Mouse (Mus musculus) hindbrain, embryonic 12.5 days (tissue): ENCODE measurements around the gene Ptpn6. TPM values are rescaled to one million over a fixed set of nuclear protein-coding genes. Genes with fewer than 3 reads are reported as not detected.

Experiments
- ATAC-seq: fragments of 200-750 bp; cut with Nextera tagmentation; 2 replicates; pipeline ENCODE4 v1.8.0; 2017; ENCODE audit warnings: moderate TSS enrichment; ENCODE audit not compliant: low FRiP score
- H3K27ac ChIP-seq: fragments of 300-500 bp; sonication (generic); 2 replicates; pipeline ENCODE4 v1.5.1; 2016; ENCODE audit warnings: mild to moderate bottlenecking
- H3K27me3 ChIP-seq: fragments of 300-500 bp; sonication (generic); 2 replicates; pipeline ENCODE4 v1.6.1; 2016; ENCODE audit warnings: mild to moderate bottlenecking
- H3K36me3 ChIP-seq: fragments of 300-500 bp; sonication (generic); 2 replicates; pipeline ENCODE4 v1.6.1; 2016; ENCODE audit warnings: mild to moderate bottlenecking
- H3K4me1 ChIP-seq: fragments of 300-500 bp; sonication (generic); 2 replicates; pipeline ENCODE4 v1.6.1; 2016
- H3K4me2 ChIP-seq: fragments of 300-500 bp; sonication (generic); replicated peaks from 2 replicates; pipeline ENCODE4 v1.6.1; 2016; ENCODE audit warnings: mild to moderate bottlenecking
- H3K4me3 ChIP-seq: fragments of 300-500 bp; sonication (generic); 2 replicates; pipeline ENCODE4 v1.5.1; 2016; ENCODE audit warnings: mild to moderate bottlenecking
- H3K9ac ChIP-seq: fragments of 300-500 bp; sonication (generic); 2 replicates; pipeline ENCODE4 v1.6.1; 2016; ENCODE audit warnings: mild to moderate bottlenecking, moderate library complexity
- H3K9me3 ChIP-seq: fragments of 300-500 bp; sonication (generic); replicated peaks from 2 replicates; pipeline ENCODE4 v1.6.1; 2016; ENCODE audit warnings: mild to moderate bottlenecking
- WGBS: fragments of 180-500 bp; shearing (Covaris S2); methylation state at CpG from one replicate; pipeline ENCODE4 v1.1.7; 2016; 5-methylcytosine and 5-hydroxymethylcytosine counted together
- polyA plus RNA-seq: library from polyadenylated mRNA; unstranded; fragments of >200 nt; fragmentation: Nextera tagmentation; extraction: Ambion mirVana; gene quantifications from 2 replicates; pipeline ENCODE4 v1.2.1, GENCODE M21; 2016

Gene Ptpn6
- polyA plus RNA-seq, 1 experiment from 2014 or later = 5.6 TPM

DNA sequence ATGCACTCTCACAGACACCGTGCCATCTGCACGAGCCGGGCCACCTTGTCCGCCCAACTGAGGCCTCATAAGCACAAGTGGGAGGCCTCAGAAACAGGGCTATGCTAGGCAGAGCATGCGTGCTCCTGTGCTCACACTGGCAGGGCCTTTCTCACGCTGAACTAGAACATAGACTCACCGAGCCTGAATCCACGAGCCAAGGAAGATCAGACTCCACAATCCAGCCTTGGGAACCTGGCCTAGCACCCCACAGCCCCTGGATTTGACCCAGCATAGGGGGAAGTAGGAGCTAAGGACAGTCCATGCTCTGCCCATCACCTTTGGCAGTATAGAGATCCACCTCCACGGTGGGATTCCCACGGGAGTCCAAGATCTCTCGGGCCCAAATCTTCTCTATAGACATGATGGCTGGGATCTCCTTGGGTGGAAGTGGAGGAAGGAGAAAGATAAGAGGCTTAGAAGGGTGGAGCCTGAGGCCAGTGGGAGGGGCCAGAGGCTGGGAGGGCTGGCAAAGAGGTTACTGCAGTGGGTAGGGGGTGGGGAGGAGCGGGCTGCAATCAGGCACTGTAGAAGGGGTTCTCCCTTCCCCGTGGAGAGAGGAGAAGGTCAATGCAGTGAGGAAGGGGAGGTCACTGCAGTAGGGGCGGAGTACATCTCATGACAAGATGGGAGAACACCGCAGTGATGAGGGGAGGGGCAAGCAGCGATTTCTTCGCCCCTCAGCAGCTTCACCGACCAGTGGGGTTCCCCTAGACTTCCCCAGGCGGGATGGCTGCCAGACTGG lies 29.6 kb upstream of the Ptpn6 start:
- Histone ChIP-seq H3K4me3 (peak overlapping the region; percentile 49), H3K27me3 (peaks cover 54% of the 10 kb centered on the region), H3K27ac (no peak overlapping the region), H3K4me1 (peaks cover 19% of the 10 kb centered on the region), H3K36me3 (no peaks in the 10 kb centered on the region), H3K9me3 (no peaks in the 10 kb centered on the region), H3K4me2 (peak overlapping the region; percentile 87), H3K9ac (peak overlapping the region; percentile 23; the same call in 1 of the 2 replicates)
- no peak for ATAC-seq
- 22% methylated on average over 19 of the region's 19 CpGs for WGBS

DNA sequence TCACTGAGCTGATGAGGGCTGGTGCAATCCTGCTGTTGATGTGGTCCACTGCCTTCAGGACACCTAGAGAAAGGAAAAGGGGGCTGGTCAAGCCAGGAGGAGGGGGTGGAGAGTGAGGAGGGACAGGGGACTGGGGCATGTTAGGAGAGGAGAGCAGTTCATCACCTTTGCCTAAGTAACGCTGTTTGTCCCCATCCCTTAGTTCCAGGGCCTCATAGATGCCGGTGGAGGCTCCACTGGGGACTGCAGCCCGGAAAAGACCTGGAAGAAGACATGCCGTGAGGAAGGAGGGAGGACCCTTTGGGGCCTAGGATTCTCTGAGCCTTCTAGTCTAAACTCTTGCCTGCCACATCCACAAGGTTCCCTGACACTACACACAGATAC lies 29.0 kb upstream of the Ptpn6 start:
- ATAC-seq = no peak
- H3K4me3 ChIP-seq = no peak overlapping the region
- no peak overlapping the region for H3K27ac ChIP-seq
- no peak overlapping the region for H3K9ac ChIP-seq
- H3K27me3 ChIP-seq = peaks cover 59% of the 10 kb centered on the region
- H3K9me3 ChIP-seq = no peaks in the 10 kb centered on the region
- no peak overlapping the region for H3K4me2 ChIP-seq
- WGBS = 47% methylated on average over 4 of the region's 4 CpGs
- no peaks in the 10 kb centered on the region for H3K36me3 ChIP-seq
- peaks cover 19% of the 10 kb centered on the region for H3K4me1 ChIP-seq

DNA sequence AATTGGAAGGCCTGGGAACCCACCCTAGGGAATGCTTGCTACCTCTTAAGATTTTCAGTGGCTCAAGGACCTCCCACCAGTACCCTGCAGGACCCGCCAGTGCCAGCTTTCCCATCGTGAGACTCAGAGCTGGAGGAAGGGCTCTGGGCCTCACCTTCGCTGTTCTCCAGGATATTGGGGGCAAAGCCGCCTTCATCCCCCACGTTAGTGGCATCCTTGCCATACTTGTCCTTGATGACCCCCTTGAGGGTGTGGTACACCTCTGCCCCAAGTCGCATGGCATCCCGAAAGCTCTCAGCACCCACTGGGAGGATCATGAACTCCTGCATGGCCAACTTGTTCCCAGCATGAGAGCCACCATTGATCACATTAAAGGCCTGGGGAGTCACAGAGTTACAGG lies 27.4 kb upstream of the Ptpn6 start:
- Histone ChIP-seq H3K4me3 (no peak overlapping the region), H3K27ac (no peak overlapping the region), H3K4me1 (peaks cover 19% of the 10 kb centered on the region), H3K36me3 (no peaks in the 10 kb centered on the region), H3K9ac (no peak overlapping the region), H3K27me3 (peaks cover 51% of the 10 kb centered on the region), H3K4me2 (no peak overlapping the region), H3K9me3 (no peaks in the 10 kb centered on the region)
- WGBS = 80% methylated on average over 7 of the region's 7 CpGs
- ATAC-seq = no peak

DNA sequence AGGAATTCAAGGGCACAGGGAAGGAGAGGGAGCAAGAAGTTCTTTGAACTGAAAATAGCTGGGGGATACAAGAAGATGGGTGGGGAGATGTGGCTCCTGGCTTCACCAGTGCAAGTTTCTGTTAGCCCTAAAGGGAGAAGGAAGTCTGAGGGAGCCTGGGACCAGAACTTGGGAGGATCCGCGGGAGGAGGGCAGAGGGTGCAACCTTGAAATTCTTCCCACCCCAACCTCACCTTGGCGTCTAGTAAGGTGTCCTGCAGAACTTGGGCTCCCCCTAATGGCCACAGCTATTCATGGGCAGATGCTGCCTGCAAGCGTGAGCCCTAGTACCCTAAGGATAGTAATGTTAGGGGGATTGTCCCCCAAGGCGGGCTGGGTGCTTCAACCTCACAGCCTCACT lies 20.7 kb upstream of the Ptpn6 start:
- no peaks in the 10 kb centered on the region for H3K9me3 ChIP-seq
- no peak overlapping the region for H3K9ac ChIP-seq
- no peaks in the 10 kb centered on the region for H3K36me3 ChIP-seq
- peak overlapping the region; percentile 73; the same call in 1 of the 2 replicates for H3K4me2 ChIP-seq
- no peak for ATAC-seq
- H3K4me1 ChIP-seq = peaks cover 35% of the 10 kb centered on the region
- no peak overlapping the region for H3K4me3 ChIP-seq
- peak overlapping the region; percentile 98 for H3K27ac ChIP-seq
- peaks cover 13% of the 10 kb centered on the region for H3K27me3 ChIP-seq
- WGBS = 2% methylated on average over 5 of the region's 5 CpGs

DNA sequence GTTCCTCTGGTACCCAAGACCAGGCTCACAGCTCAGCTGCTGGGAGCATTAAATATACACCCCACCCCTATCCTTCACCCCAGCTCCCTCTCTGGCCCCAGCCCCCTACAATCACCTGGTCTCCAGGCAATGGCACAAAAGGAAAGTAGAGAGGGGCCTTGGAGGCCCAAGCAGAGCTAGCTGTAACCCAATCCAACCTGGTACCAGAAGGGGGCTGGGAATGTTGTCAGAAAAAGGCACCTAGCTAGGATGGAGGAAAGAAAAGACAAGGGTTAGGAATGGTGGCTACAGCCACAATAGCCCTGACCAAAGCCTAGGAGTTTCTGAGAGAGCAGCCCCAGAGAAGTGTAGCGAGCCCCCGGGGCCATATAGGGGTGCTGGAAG lies 20.3 kb upstream of the Ptpn6 start:
- peaks cover 10% of the 10 kb centered on the region for H3K27me3 ChIP-seq
- H3K27ac ChIP-seq = peak overlapping the region; percentile 98
- WGBS = 59% methylated on average over 2 of the region's 2 CpGs
- H3K4me3 ChIP-seq = no peak overlapping the region
- H3K36me3 ChIP-seq = no peaks in the 10 kb centered on the region
- no peak for ATAC-seq
- no peak overlapping the region for H3K9ac ChIP-seq
- no peaks in the 10 kb centered on the region for H3K9me3 ChIP-seq
- peaks cover 39% of the 10 kb centered on the region for H3K4me1 ChIP-seq
- peak overlapping the region; percentile 73 for H3K4me2 ChIP-seq

DNA sequence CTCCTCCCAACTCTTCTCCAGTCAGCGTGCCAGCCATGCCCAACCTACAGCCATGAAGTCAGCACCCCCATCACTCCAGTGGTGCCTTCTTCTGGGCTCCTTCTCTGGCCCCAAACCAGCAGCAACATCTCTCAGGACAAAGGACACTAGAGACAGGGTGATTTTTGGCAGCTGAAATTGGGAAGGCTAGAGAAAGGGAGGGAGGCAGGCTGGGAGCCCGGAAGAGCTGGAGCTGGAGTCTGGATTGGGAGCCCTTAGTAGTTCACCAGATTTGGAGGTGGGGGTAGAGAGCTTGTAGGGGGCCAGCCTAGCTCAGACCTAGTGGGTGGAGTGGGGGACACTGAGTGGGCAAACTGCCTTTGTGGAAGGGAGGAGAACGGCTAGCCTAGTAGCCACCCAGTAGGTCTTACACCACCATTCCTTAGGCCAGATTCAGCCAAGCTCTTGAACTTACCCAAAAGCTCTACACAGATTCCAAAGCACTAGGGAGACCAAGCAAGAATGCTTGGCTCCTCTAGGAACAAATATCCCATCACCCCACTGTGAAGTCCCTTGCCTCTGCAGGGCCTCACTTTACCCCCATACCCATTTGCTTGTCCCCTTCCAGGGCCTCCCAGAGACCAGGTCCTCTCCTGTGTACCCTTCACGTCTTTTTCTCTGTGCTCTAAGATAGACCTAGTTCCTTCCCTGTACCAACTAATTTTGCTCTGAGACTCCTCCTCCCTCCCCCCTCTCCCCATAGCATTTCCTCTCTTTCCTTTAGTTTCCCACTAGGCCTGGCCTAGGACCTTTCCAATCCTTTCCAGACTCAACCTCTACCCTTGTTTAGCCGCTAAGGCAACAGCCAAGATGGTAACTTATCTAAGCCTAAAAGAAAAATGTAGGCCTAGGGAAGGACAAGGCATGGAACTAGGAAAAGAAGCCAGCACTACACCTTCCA lies 19.7 kb upstream of the Ptpn6 start:
- H3K9ac ChIP-seq = peak overlapping the region; percentile 98; the same call in 1 of the 2 replicates
- peak overlapping the region; percentile 73 for H3K4me2 ChIP-seq
- ATAC-seq = peak; percentile 15
- peaks cover 42% of the 10 kb centered on the region for H3K4me1 ChIP-seq
- H3K27me3 ChIP-seq = peaks cover 8% of the 10 kb centered on the region; the same call in 1 of the 2 replicates
- peak overlapping the region; percentile 91 for H3K4me3 ChIP-seq
- no peaks in the 10 kb centered on the region for H3K9me3 ChIP-seq
- WGBS = 19% methylated on average over 5 of the region's 5 CpGs
- no peaks in the 10 kb centered on the region for H3K36me3 ChIP-seq
- H3K27ac ChIP-seq = peak overlapping the region; percentile 98

DNA sequence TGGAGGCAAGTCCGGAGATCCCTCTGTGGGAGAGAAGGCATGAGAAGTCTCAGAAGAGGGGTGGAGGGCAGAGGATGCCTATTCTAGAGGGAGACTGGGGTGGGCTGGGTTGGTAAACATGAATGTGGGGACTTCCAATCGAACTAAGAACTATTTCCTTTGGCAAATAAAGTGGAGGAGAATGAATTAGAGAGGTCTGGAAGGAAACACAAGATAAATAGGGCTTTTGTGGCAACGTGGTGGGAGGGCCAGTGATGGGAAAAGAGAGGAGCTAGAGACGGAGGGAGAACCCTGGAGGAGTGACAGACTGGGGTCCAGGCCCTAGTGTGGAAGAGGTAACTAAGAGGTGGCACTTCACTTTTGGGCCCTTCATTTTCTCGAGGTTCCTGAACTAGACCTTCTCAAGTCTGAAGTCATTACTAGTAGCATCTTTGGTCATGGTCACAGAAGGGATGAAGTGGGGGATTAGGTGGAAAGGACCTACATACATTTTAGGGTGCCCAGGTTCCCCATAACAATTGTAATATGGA lies 18.9 kb upstream of the Ptpn6 start:
- H3K27me3 ChIP-seq = peaks cover under 1% of the 10 kb centered on the region; the same call in 1 of the 2 replicates
- peak overlapping the region; percentile 98 for H3K27ac ChIP-seq
- no peak for ATAC-seq
- peak overlapping the region; percentile 98 for H3K9ac ChIP-seq
- WGBS = 4% methylated on average over 5 of the region's 5 CpGs
- H3K4me1 ChIP-seq = peaks cover 42% of the 10 kb centered on the region
- H3K4me3 ChIP-seq = peak overlapping the region; percentile 91
- peak overlapping the region; percentile 73 for H3K4me2 ChIP-seq
- no peaks in the 10 kb centered on the region for H3K36me3 ChIP-seq
- H3K9me3 ChIP-seq = no peaks in the 10 kb centered on the region

DNA sequence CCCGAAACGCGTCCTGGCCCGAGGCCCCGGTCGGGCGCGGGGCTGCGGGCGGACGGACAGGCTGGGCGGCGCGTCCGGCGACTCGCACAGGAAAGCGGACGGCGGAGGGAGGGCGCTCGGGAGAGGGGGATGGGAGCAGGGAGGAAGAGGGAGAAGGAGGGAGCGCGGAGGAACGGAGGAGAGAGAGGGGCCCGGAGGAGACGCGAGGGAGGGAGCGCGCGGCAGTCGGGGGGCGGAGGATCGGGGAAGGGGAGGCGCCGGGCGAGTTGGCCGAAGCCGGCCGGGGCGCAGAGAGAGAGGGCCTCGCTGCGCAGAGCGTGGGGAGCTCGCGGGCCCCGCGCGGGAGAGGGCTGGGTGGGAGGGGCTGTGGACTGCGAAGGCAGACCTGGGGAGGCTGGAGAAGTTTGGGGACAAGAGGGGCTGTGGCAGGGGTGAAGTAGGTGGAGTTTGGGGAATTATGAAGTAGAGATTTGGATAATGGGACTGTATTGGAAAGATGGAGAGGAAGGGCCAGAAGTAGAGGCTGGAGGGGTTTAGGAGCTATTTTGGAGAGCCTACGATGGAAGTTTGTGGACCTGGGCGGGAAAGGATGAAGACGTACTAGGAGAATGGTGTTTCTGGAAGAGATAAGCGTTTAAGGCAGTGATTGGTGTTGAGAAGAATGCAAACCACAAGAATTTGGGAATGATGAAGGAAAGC lies 18.3 kb upstream of the Ptpn6 start:
- Histone ChIP-seq H3K36me3 (no peaks in the 10 kb centered on the region), H3K4me2 (peak overlapping the region; percentile 73), H3K9ac (peak overlapping the region; percentile 98), H3K27me3 (no peaks in the 10 kb centered on the region), H3K4me1 (peaks cover 42% of the 10 kb centered on the region), H3K4me3 (peak overlapping the region; percentile 91), H3K9me3 (no peaks in the 10 kb centered on the region), H3K27ac (peak overlapping the region; percentile 98)
- peak; percentile 73 for ATAC-seq
- under 1% methylated on average over 46 of the region's 54 CpGs for WGBS

DNA sequence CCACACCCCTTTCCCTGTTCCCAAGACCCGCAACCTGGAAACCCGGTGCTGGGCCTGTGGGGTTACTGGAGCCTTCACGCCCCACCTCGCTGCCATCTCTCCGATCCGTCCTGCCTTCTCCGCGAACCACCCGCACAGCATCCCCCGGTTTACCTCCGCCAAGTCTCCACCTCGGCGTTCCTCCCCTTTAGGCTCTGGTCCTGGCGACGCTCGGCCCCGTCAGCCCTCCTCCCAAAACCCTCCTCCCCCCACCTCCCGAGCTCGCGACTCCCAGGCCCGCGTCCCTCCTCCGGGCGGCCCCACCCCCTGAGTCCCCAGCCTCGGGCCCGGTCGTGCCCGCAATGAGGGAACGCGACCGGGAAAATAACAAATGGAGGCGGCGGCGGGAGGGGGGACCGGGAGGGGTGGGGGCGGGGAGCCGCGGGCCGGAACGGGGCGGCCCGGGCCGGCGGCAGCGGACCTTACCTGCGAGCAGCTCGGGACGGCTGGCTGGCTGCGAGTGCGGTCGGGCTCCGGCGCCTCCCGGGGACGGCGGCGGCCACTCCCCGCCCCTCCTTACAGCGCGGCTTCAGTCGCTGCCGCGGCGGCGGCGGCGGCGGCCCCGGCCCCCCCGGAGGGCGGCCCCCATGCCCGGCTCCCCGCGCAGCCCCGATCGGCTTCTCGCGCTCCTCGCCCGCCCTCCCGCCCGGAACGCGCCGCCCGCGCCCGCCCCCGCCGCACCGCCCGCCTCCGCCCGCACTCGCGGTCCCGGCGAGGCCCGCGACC lies 17.5 kb upstream of the Ptpn6 start, which contains the start of the genes Gm45234 and Atn1:
TSS of gene Gm45234 (minus strand) at position 191 of the 765 bp plus-strand sequence.
TSS of gene Atn1 (minus strand) at position 694 of the 765 bp plus-strand sequence.
- ATAC-seq = peak; percentile 53
- H3K4me2 ChIP-seq = peak within 1 kb of the TSS; percentile 73
- peak within 1 kb of the TSS; percentile 98 for H3K27ac ChIP-seq
- 2% methylated on average over 53 of the region's 100 CpGs for WGBS
- H3K4me3 ChIP-seq = peak within 1 kb of the TSS; percentile 91
- no peaks in the 10 kb centered on the region for H3K27me3 ChIP-seq
- H3K9me3 ChIP-seq = no peaks in the 10 kb centered on the region
- H3K4me1 ChIP-seq = peaks cover 42% of the 10 kb centered on the region
- H3K36me3 ChIP-seq = 0 out of 2 replicates have a peak, but pooled peaks cover 3% of the 10 kb centered on the region
- H3K9ac ChIP-seq = peak within 1 kb of the TSS; percentile 98

DNA sequence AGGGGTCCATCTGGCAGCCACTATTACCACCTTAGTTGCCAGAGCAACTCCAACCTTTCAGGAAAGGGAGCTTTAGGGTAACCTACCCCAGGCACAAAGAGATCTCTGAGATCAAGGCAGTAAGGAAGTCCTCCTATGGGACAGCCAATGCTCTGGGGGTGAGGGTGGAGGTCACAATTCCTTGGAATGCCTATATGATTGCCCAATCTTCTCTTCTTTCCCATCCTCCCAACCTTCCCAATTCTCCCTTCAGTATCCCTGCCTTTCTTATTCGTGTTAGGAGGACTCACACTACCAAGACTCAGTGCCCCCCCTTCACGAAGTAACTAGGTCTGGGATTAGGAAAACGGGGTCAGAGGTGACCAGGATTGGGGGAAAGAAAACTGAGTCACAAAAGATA lies 16.8 kb upstream of the Ptpn6 start:
- Histone ChIP-seq H3K4me2 (peak overlapping the region; percentile 73), H3K9me3 (no peaks in the 10 kb centered on the region), H3K27ac (peak overlapping the region; percentile 98), H3K36me3 (0 out of 2 replicates have a peak, but pooled peaks cover 3% of the 10 kb centered on the region), H3K27me3 (no peaks in the 10 kb centered on the region), H3K4me3 (peak overlapping the region; percentile 91), H3K4me1 (peaks cover 42% of the 10 kb centered on the region), H3K9ac (peak overlapping the region; percentile 98)
- no peak for ATAC-seq
- 3% methylated on average over 3 of the region's 3 CpGs for WGBS

DNA sequence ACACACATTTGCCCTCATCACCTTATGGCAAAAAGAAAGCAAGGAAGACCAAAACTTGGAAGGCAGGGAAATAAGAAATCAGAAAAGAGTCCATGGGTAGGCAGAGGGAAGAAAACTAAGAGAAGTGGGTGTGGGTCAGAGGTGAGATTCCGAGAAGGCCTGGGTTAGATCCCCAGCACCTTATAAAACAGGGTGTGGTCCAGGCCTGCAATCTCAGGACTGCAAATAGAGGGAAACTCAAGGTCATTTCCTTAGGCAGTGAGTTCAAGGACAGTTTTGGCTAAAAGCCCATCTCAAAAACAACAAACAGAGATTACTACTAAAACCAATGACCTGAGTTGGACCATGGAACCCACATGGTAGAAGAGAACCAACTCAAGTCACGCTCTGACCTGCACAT lies 15.3 kb upstream of the Ptpn6 start:
- Histone ChIP-seq H3K27ac (no peak overlapping the region), H3K27me3 (no peaks in the 10 kb centered on the region), H3K4me2 (peak overlapping the region; percentile 73; the same call in 1 of the 2 replicates), H3K4me3 (no peak overlapping the region), H3K9ac (no peak overlapping the region), H3K4me1 (peaks cover 38% of the 10 kb centered on the region), H3K36me3 (peaks cover 15% of the 10 kb centered on the region), H3K9me3 (no peaks in the 10 kb centered on the region)
- 93% methylated on average over 2 of the region's 2 CpGs for WGBS
- ATAC-seq = no peak
